ENCODE assay signal across 9 mouse cellular contexts in the genomic region with DNA sequence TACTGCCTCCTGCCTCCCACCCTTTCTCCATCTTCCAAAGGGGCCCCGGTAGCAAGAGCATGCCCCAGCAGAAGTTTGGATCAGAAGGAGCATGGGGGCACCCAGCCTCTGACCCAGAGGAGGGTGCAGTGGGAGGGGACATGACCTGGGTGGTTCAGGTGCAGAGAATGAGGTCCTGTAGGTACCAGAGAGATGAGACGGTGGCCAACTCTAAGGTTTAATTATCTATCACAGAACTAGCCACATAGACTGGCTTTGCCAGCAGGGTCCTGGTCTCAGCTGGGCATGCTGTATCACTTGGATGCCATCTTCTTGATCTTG. TPM values are rescaled to one million over a fixed set of nuclear protein-coding genes. Genes with fewer than 3 reads are reported as not detected.
DNase-seq lines count a peak whose midpoint lies in the region; ATAC-seq and TF ChIP-seq lines count a peak whose summit lies in the region.
"Had no signal": no experiment of that assay in that cellular context is flagged by ENCODE, and none has a peak within 500 bp of the region (broad histone marks: within the 10 kb centered on the region; RNA-seq: fewer than 3 reads in every experiment).

No protein-coding gene starts in this region.

- peak overlapping the region; percentile 93 for H3K9ac ChIP-seq in liver, embryonic 12.5 days
- H3K9ac ChIP-seq in stomach, postnatal 0 days (ENCODE audit: low read length), result peak overlapping the region; percentile 59

- TF ChIP-seq EP300 in stomach, postnatal 0 days (optimal IDR thresholded peaks at IDR 0.05), result no peak

- H3K9me3 ChIP-seq in erythroblast, embryonic 14.5 days (ENCODE audit: control insufficient read depth, low read length), result no peaks in the 10 kb centered on the region
- H3K9me3 ChIP-seq in megakaryocyte, embryonic 14.5 days, result no peaks in the 10 kb centered on the region
- no peaks in the 10 kb centered on the region for H3K9me3 ChIP-seq in liver, embryonic 12.5 days (replicated peaks)
- H3K9me3 ChIP-seq in stomach, postnatal 0 days (ENCODE audit: control insufficient read depth, low read length), result no peaks in the 10 kb centered on the region

- peaks cover 89% of the 10 kb centered on the region for H3K36me3 ChIP-seq in erythroblast, embryonic 14.5 days (ENCODE audit: control insufficient read depth)
- peaks cover 32% of the 10 kb centered on the region for H3K36me3 ChIP-seq in megakaryocyte, embryonic 14.5 days (replicated peaks; ENCODE audit: low read length)
- peaks cover 46% of the 10 kb centered on the region for H3K36me3 ChIP-seq in liver, embryonic 12.5 days
- peaks cover 4% of the 10 kb centered on the region; the same call in 1 of the 2 replicates for H3K36me3 ChIP-seq in stomach, postnatal 0 days (ENCODE audit: control insufficient read depth, insufficient read depth, low read length)

- peak overlapping the region; percentile 98 for H3K27ac ChIP-seq in liver, embryonic 12.5 days
- H3K27ac ChIP-seq in stomach, postnatal 0 days (replicated peaks), result no peak overlapping the region
- H3K27ac ChIP-seq: macrophage had no signal

- no peaks in the 10 kb centered on the region for H3K27me3 ChIP-seq in erythroblast, embryonic 14.5 days (ENCODE audit: control insufficient read depth)
- peaks cover 15% of the 10 kb centered on the region for H3K27me3 ChIP-seq in megakaryocyte, embryonic 14.5 days (replicated peaks)
- no peaks in the 10 kb centered on the region for H3K27me3 ChIP-seq in liver, embryonic 12.5 days (replicated peaks)
- no peaks in the 10 kb centered on the region for H3K27me3 ChIP-seq in stomach, postnatal 0 days (ENCODE audit: control insufficient read depth, insufficient read depth, low read length)

- peak overlapping the region; percentile 83 for H3K4me3 ChIP-seq in erythroblast, embryonic 14.5 days (replicated peaks)
- H3K4me3 ChIP-seq in megakaryocyte, embryonic 14.5 days (replicated peaks), result peak overlapping the region; percentile 97
- H3K4me3 ChIP-seq in liver, embryonic 12.5 days, result peak overlapping the region; percentile 86
- peak overlapping the region; percentile 53 for H3K4me3 ChIP-seq in stomach, postnatal 0 days (ENCODE audit: low read depth, low read length)

- no peak for TF ChIP-seq CTCF in stomach, postnatal 0 days (IDR thresholded peaks at IDR 0.05; ENCODE audit: low read depth)

- ATAC-seq in erythroblast, adult 5-6 weeks (replicated peaks; ENCODE audit: low FRiP score, poor library complexity, severe bottlenecking), result no peak
- no peak for ATAC-seq in megakaryocyte, adult 5-6 weeks (ENCODE audit: poor library complexity, severe bottlenecking)
- ATAC-seq in liver, embryonic 12.5 days, result no peak
- ATAC-seq in stomach, postnatal 0 days (ENCODE audit: low FRiP score, low TSS enrichment), result no peak

- no peak for DNase-seq in stomach, postnatal 0 days (ENCODE audit: low spot score)
- DNase-seq in spleen, postnatal 4 days (ENCODE audit: low spot score in 2 of 2), result no peak
- no peak for DNase-seq in adrenal gland, adult (ENCODE audit: inconsistent age in 2 of 2, low spot score in 1 of 2)

- H3K4me1 ChIP-seq in erythroblast, embryonic 14.5 days (ENCODE audit: control insufficient read depth), result peaks cover 74% of the 10 kb centered on the region
- H3K4me1 ChIP-seq in megakaryocyte, embryonic 14.5 days, result peaks cover 66% of the 10 kb centered on the region
- H3K4me1 ChIP-seq in liver, embryonic 12.5 days, result peaks cover 69% of the 10 kb centered on the region
- H3K4me1 ChIP-seq in stomach, postnatal 0 days (replicated peaks; ENCODE audit: control insufficient read depth, insufficient read depth), result peaks cover 9% of the 10 kb centered on the region

- H3K4me2 ChIP-seq in liver, embryonic 12.5 days, result peak overlapping the region; percentile 91
- H3K4me2 ChIP-seq in stomach, postnatal 0 days (replicated peaks; ENCODE audit: low read depth), result peak overlapping the region; percentile 76

- WGBS in liver, embryonic 12.5 days (ENCODE audit: insufficient replicate concordance), result 14% methylated on average over 2 of the region's 2 CpGs
- 19% methylated on average over 2 of the region's 2 CpGs for WGBS in stomach, postnatal 0 days

RNA-seq across cellular contexts. Expression of a gene that starts 0.4 kb away (rescaled TPM):
- 35.8 and 57.8 TPM in 2 replicates for polyA plus RNA-seq in erythroblast, embryonic 14.5 days (2012)
- total RNA-seq in erythroblast, adult 5-6 weeks (2015; ENCODE audit: low replicate concordance), result 5.4 and 12.5 TPM in 2 replicates
- total RNA-seq in erythroblast, adult 5-6 weeks (2017; ENCODE audit: low replicate concordance), result 9.6 and 11.4 TPM in 2 replicates
- polyA plus RNA-seq in megakaryocyte, embryonic 14.5 days (2012; ENCODE audit: insufficient read depth, low replicate concordance), result 92.3 and 104 TPM in 2 replicates
- total RNA-seq in megakaryocyte, adult 5-6 weeks (2015), result 0.62 and 1.9 TPM in 2 replicates
- 0.26 and 1.3 TPM in 2 replicates for total RNA-seq in megakaryocyte, adult 5-6 weeks (2017)
- 440 and 457 TPM in 2 replicates for polyA plus RNA-seq in liver, embryonic 12.5 days (2016; fragmentation: Nextera tagmentation; extraction: Ambion mirVana)
- polyA plus RNA-seq in stomach, postnatal 0 days (2015; fragmentation: Nextera tagmentation; extraction: Ambion mirVana), result 29.8 and 31.2 TPM in 2 replicates

RNA-seq across cellular contexts. Expression of a gene that starts 14.9 kb away (rescaled TPM):
- 10.4 and 11.2 TPM in 2 replicates for polyA plus RNA-seq in erythroblast, embryonic 14.5 days (2012)
- 3.6 and 5.4 TPM in 2 replicates for total RNA-seq in erythroblast, adult 5-6 weeks (2015; ENCODE audit: low replicate concordance)
- total RNA-seq in erythroblast, adult 5-6 weeks (2017; ENCODE audit: low replicate concordance), result 4.5 and 29.4 TPM in 2 replicates
- polyA plus RNA-seq in megakaryocyte, embryonic 14.5 days (2012; ENCODE audit: insufficient read depth, low replicate concordance), result 84.5 and 98.9 TPM in 2 replicates
- total RNA-seq in megakaryocyte, adult 5-6 weeks (2015), result 7.0 and 11.4 TPM in 2 replicates
- total RNA-seq in megakaryocyte, adult 5-6 weeks (2017), result 11.3 and 21.1 TPM in 2 replicates
- polyA plus RNA-seq in liver, embryonic 12.5 days (2016; fragmentation: Nextera tagmentation; extraction: Ambion mirVana), result 36.0 and 38.6 TPM in 2 replicates
- polyA plus RNA-seq in stomach, postnatal 0 days (2015; fragmentation: Nextera tagmentation; extraction: Ambion mirVana), result 10.6 and 12.5 TPM in 2 replicates

RNA-seq across cellular contexts. Expression of a gene that starts 16.1 kb away (rescaled TPM):
- polyA plus RNA-seq in erythroblast, embryonic 14.5 days (2012), result not detected in 2 replicates
- total RNA-seq in erythroblast, adult 5-6 weeks (2015; ENCODE audit: low replicate concordance), result not detected in 2 replicates
- total RNA-seq in erythroblast, adult 5-6 weeks (2017; ENCODE audit: low replicate concordance), result not detected in 2 replicates
- polyA plus RNA-seq in megakaryocyte, embryonic 14.5 days (2012; ENCODE audit: insufficient read depth, low replicate concordance), result not detected in 2 replicates
- not detected in 2 replicates for total RNA-seq in megakaryocyte, adult 5-6 weeks (2015)
- not detected in 2 replicates for total RNA-seq in megakaryocyte, adult 5-6 weeks (2017)
- polyA plus RNA-seq in liver, embryonic 12.5 days (2016; fragmentation: Nextera tagmentation; extraction: Ambion mirVana), result 0.06 and 0.13 TPM in 2 replicates
- 0.07 TPM in 1 of 2 replicates, not detected in the other for polyA plus RNA-seq in stomach, postnatal 0 days (2015; fragmentation: Nextera tagmentation; extraction: Ambion mirVana)
- polyA plus RNA-seq: macrophage had no signal

RNA-seq across cellular contexts. Expression of a gene that starts 51.4 kb away (rescaled TPM):
- polyA plus RNA-seq in erythroblast, embryonic 14.5 days (2012), result 1.2 and 1.3 TPM in 2 replicates
- total RNA-seq in erythroblast, adult 5-6 weeks (2015; ENCODE audit: low replicate concordance), result 1.9 and 6.1 TPM in 2 replicates
- 5.0 and 11.9 TPM in 2 replicates for total RNA-seq in erythroblast, adult 5-6 weeks (2017; ENCODE audit: low replicate concordance)
- polyA plus RNA-seq in megakaryocyte, embryonic 14.5 days (2012; ENCODE audit: insufficient read depth, low replicate concordance), result 3.8 and 7.3 TPM in 2 replicates
- total RNA-seq in megakaryocyte, adult 5-6 weeks (2015), result 4.0 and 4.3 TPM in 2 replicates
- 4.3 and 5.3 TPM in 2 replicates for total RNA-seq in megakaryocyte, adult 5-6 weeks (2017)
- 11.9 and 12.0 TPM in 2 replicates for polyA plus RNA-seq in liver, embryonic 12.5 days (2016; fragmentation: Nextera tagmentation; extraction: Ambion mirVana)
- polyA plus RNA-seq in stomach, postnatal 0 days (2015; fragmentation: Nextera tagmentation; extraction: Ambion mirVana), result 4.6 and 4.9 TPM in 2 replicates

RNA-seq across cellular contexts. Expression of a gene that starts 51.5 kb away (rescaled TPM):
- polyA plus RNA-seq in erythroblast, embryonic 14.5 days (2012), result 0.75 and 2.1 TPM in 2 replicates
- total RNA-seq in erythroblast, adult 5-6 weeks (2015; ENCODE audit: low replicate concordance), result 2.9 and 9.2 TPM in 2 replicates
- 2.1 and 3.5 TPM in 2 replicates for total RNA-seq in erythroblast, adult 5-6 weeks (2017; ENCODE audit: low replicate concordance)
- polyA plus RNA-seq in megakaryocyte, embryonic 14.5 days (2012; ENCODE audit: insufficient read depth, low replicate concordance), result 2.5 and 5.4 TPM in 2 replicates
- total RNA-seq in megakaryocyte, adult 5-6 weeks (2015), result 6.7 and 8.4 TPM in 2 replicates
- total RNA-seq in megakaryocyte, adult 5-6 weeks (2017), result 8.6 and 13.8 TPM in 2 replicates
- 11.6 and 12.4 TPM in 2 replicates for polyA plus RNA-seq in liver, embryonic 12.5 days (2016; fragmentation: Nextera tagmentation; extraction: Ambion mirVana)
- 5.8 and 6.0 TPM in 2 replicates for polyA plus RNA-seq in stomach, postnatal 0 days (2015; fragmentation: Nextera tagmentation; extraction: Ambion mirVana)
